Comparison of ENCODE assay signal across 18 mouse cellular contexts in genomic region chr16:10297696-10298644, GRCm38 (mm10). TPM values are rescaled to one million over a fixed set of nuclear protein-coding genes. Genes with fewer than 3 reads are reported as not detected.
DNase-seq lines count a peak whose midpoint lies in the region; ATAC-seq and TF ChIP-seq lines count a peak whose summit lies in the region.
"Had no signal": no experiment of that assay in that cellular context is flagged by ENCODE, and none has a peak within 500 bp of the region (broad histone marks: within the 10 kb centered on the region; RNA-seq: fewer than 3 reads in every experiment).

No protein-coding gene starts in this region.

- no peaks in the 10 kb centered on the region for H3K27me3 ChIP-seq in embryonic facial prominence, embryonic 13.5 days
- no peaks in the 10 kb centered on the region; the same call in 1 of the 2 replicates for H3K27me3 ChIP-seq in embryonic facial prominence, embryonic 10.5 days (replicated peaks; ENCODE audit: low read depth, poor library complexity, severe bottlenecking)
- no peaks in the 10 kb centered on the region for H3K27me3 ChIP-seq in hindbrain, postnatal 0 days (ENCODE audit: insufficient read depth, low read length)
- no peaks in the 10 kb centered on the region for H3K27me3 ChIP-seq in hindbrain, embryonic 10.5 days (ENCODE audit: insufficient read depth, poor library complexity, severe bottlenecking)
- H3K27me3 ChIP-seq in midbrain, postnatal 0 days (ENCODE audit: insufficient read depth, low read length): no peaks in the 10 kb centered on the region
- no peaks in the 10 kb centered on the region for H3K27me3 ChIP-seq in midbrain, embryonic 15.5 days (replicated peaks)
- H3K27me3 ChIP-seq: embryonic facial prominence, embryonic 15.5 days; forebrain, embryonic 13.5 days; neural tube, embryonic 12.5 days had no signal

- no peak overlapping the region for H3K27ac ChIP-seq in embryonic facial prominence, embryonic 13.5 days
- H3K27ac ChIP-seq in embryonic facial prominence, embryonic 10.5 days (replicated peaks): no peak overlapping the region
- peak overlapping the region; percentile 20; the same call in 1 of the 2 replicates for H3K27ac ChIP-seq in hindbrain, postnatal 0 days
- no peak overlapping the region for H3K27ac ChIP-seq in hindbrain, embryonic 10.5 days
- H3K27ac ChIP-seq in midbrain, postnatal 0 days (ENCODE audit: low read depth, low read length): no peak overlapping the region
- no peak overlapping the region for H3K27ac ChIP-seq in midbrain, embryonic 15.5 days
- H3K27ac ChIP-seq: embryonic facial prominence, embryonic 15.5 days; forebrain, embryonic 13.5 days; kidney, postnatal 0 days; liver, embryonic 14.5 days; neural tube, embryonic 12.5 days had no signal

- H3K36me3 ChIP-seq in embryonic facial prominence, embryonic 13.5 days: no peaks in the 10 kb centered on the region
- no peaks in the 10 kb centered on the region for H3K36me3 ChIP-seq in embryonic facial prominence, embryonic 10.5 days (replicated peaks)
- no peaks in the 10 kb centered on the region for H3K36me3 ChIP-seq in hindbrain, postnatal 0 days (ENCODE audit: insufficient read depth, low read length)
- H3K36me3 ChIP-seq in hindbrain, embryonic 10.5 days: no peaks in the 10 kb centered on the region
- H3K36me3 ChIP-seq in midbrain, postnatal 0 days (ENCODE audit: insufficient read depth, low read length): no peaks in the 10 kb centered on the region
- H3K36me3 ChIP-seq in midbrain, embryonic 15.5 days (replicated peaks): no peaks in the 10 kb centered on the region
- H3K36me3 ChIP-seq: embryonic facial prominence, embryonic 15.5 days; G1E; neural tube, embryonic 12.5 days had no signal

- no peak overlapping the region for H3K4me3 ChIP-seq in embryonic facial prominence, embryonic 13.5 days
- no peak overlapping the region for H3K4me3 ChIP-seq in embryonic facial prominence, embryonic 10.5 days
- H3K4me3 ChIP-seq in hindbrain, postnatal 0 days (ENCODE audit: low read length): no peak overlapping the region
- no peak overlapping the region for H3K4me3 ChIP-seq in hindbrain, embryonic 10.5 days
- no peak overlapping the region for H3K4me3 ChIP-seq in midbrain, postnatal 0 days (ENCODE audit: low read depth, low read length)
- H3K4me3 ChIP-seq in midbrain, embryonic 15.5 days: no peak overlapping the region
- H3K4me3 ChIP-seq: embryonic facial prominence, embryonic 15.5 days; forebrain, embryonic 13.5 days; neural tube, embryonic 12.5 days had no signal

- no peak for DNase-seq in embryonic facial prominence, embryonic 10.5 days (ENCODE audit: low spot score)
- peak; percentile 36 for DNase-seq in hindbrain, postnatal 0 days (ENCODE audit: low spot score)
- DNase-seq in hindbrain, embryonic 10.5 days (ENCODE audit: low spot score): no peak
- peak; percentile 34 for DNase-seq in midbrain, postnatal 0 days (ENCODE audit: low spot score)
- DNase-seq in thymus, postnatal 25 days: no peak
- no peak for DNase-seq in urinary bladder, postnatal 14 days (ENCODE audit: low spot score)
- DNase-seq: adrenal gland, postnatal 25 days; layer of hippocampus, postnatal 36 days; midbrain, embryonic 14.5 days; thymus, postnatal 14 days had no signal

- ATAC-seq in embryonic facial prominence, embryonic 13.5 days (ENCODE audit: insufficient number of reproducible peaks, insufficient read depth, low FRiP score, low TSS enrichment, low read depth): peak; percentile 44; the same call in 1 of the 2 replicates
- ATAC-seq in hindbrain, postnatal 0 days: peak; percentile 84
- ATAC-seq in midbrain, postnatal 0 days (ENCODE audit: low FRiP score): no peak
- no peak for ATAC-seq in midbrain, embryonic 15.5 days (replicated peaks)
- ATAC-seq: forebrain, embryonic 13.5 days had no signal

- H3K4me2 ChIP-seq in embryonic facial prominence, embryonic 13.5 days: no peak overlapping the region
- no peak overlapping the region for H3K4me2 ChIP-seq in hindbrain, postnatal 0 days (ENCODE audit: low read depth, low read length)
- H3K4me2 ChIP-seq in midbrain, postnatal 0 days (ENCODE audit: low read depth, low read length, poor library complexity, severe bottlenecking): no peak overlapping the region
- H3K4me2 ChIP-seq in midbrain, embryonic 15.5 days: no peak overlapping the region
- H3K4me2 ChIP-seq: embryonic facial prominence, embryonic 15.5 days; forebrain, embryonic 13.5 days; neural tube, embryonic 12.5 days had no signal

- no peak for TF ChIP-seq CTCF in hindbrain, postnatal 0 days (IDR thresholded peaks at IDR 0.05; ENCODE audit: low read depth)
- TF ChIP-seq CTCF in midbrain, postnatal 0 days (IDR thresholded peaks at IDR 0.05): no peak

- H3K9ac ChIP-seq in embryonic facial prominence, embryonic 13.5 days: no peak overlapping the region
- H3K9ac ChIP-seq in hindbrain, postnatal 0 days (replicated peaks; ENCODE audit: low read length): no peak overlapping the region
- H3K9ac ChIP-seq in midbrain, postnatal 0 days (replicated peaks; ENCODE audit: low read length, poor library complexity, severe bottlenecking): no peak overlapping the region
- H3K9ac ChIP-seq in midbrain, embryonic 15.5 days: no peak overlapping the region
- H3K9ac ChIP-seq: embryonic facial prominence, embryonic 15.5 days; forebrain, embryonic 13.5 days; liver, embryonic 14.5 days; neural tube, embryonic 12.5 days had no signal

- no peaks in the 10 kb centered on the region; the same call in 1 of the 2 replicates for H3K4me1 ChIP-seq in embryonic facial prominence, embryonic 13.5 days
- peaks cover 12% of the 10 kb centered on the region for H3K4me1 ChIP-seq in embryonic facial prominence, embryonic 10.5 days
- no peaks in the 10 kb centered on the region for H3K4me1 ChIP-seq in hindbrain, postnatal 0 days (ENCODE audit: insufficient read depth, low read length)
- H3K4me1 ChIP-seq in hindbrain, embryonic 10.5 days (replicated peaks): no peaks in the 10 kb centered on the region
- H3K4me1 ChIP-seq in midbrain, postnatal 0 days (ENCODE audit: insufficient read depth, low read length): no peaks in the 10 kb centered on the region
- no peaks in the 10 kb centered on the region for H3K4me1 ChIP-seq in midbrain, embryonic 15.5 days
- H3K4me1 ChIP-seq: embryonic facial prominence, embryonic 15.5 days; forebrain, embryonic 13.5 days; neural tube, embryonic 12.5 days had no signal

- H3K9me3 ChIP-seq in embryonic facial prominence, embryonic 13.5 days: no peaks in the 10 kb centered on the region
- H3K9me3 ChIP-seq in embryonic facial prominence, embryonic 10.5 days: no peaks in the 10 kb centered on the region
- no peaks in the 10 kb centered on the region for H3K9me3 ChIP-seq in hindbrain, postnatal 0 days (ENCODE audit: low read length)
- H3K9me3 ChIP-seq in hindbrain, embryonic 10.5 days: no peaks in the 10 kb centered on the region
- no peaks in the 10 kb centered on the region for H3K9me3 ChIP-seq in midbrain, postnatal 0 days (ENCODE audit: low read length)
- H3K9me3 ChIP-seq in midbrain, embryonic 15.5 days: no peaks in the 10 kb centered on the region
- H3K9me3 ChIP-seq: embryonic facial prominence, embryonic 15.5 days; forebrain, embryonic 13.5 days; G1E; neural tube, embryonic 12.5 days had no signal

- 85% methylated on average over 10 of the region's 10 CpGs for WGBS in embryonic facial prominence, embryonic 13.5 days
- WGBS in embryonic facial prominence, embryonic 10.5 days: 86% methylated on average over 10 of the region's 10 CpGs
- WGBS in hindbrain, postnatal 0 days: 57% methylated on average over 10 of the region's 10 CpGs
- WGBS in hindbrain, embryonic 10.5 days: 88% methylated on average over 10 of the region's 10 CpGs
- WGBS in midbrain, postnatal 0 days: 84% methylated on average over 10 of the region's 10 CpGs
- 82% methylated on average over 10 of the region's 10 CpGs for WGBS in midbrain, embryonic 15.5 days

RNA-seq across cellular contexts. Expression of gene Emp2, which starts 15.8 kb away (rescaled TPM):
- 30.7 and 32.6 TPM in 2 replicates for polyA plus RNA-seq in embryonic facial prominence, embryonic 13.5 days (2015; fragmentation: Nextera tagmentation; extraction: Ambion mirVana)
- polyA plus RNA-seq in embryonic facial prominence, embryonic 10.5 days (2016; fragmentation: Nextera tagmentation; extraction: Ambion mirVana): 2.1 and 3.2 TPM in 2 replicates
- 25.3 and 26.6 TPM in 2 replicates for total RNA-seq in hindbrain, postnatal 0 days (2014; rRNA removed)
- polyA plus RNA-seq in hindbrain, postnatal 0 days (2015; fragmentation: Nextera tagmentation; extraction: Ambion mirVana): 30.7 and 32.0 TPM in 2 replicates
- polyA plus RNA-seq in hindbrain, embryonic 10.5 days (2016; fragmentation: Nextera tagmentation; extraction: Ambion mirVana): 3.2 and 3.6 TPM in 2 replicates
- 18.0 and 18.9 TPM in 2 replicates for total RNA-seq in midbrain, postnatal 0 days (2014; rRNA removed)
- polyA plus RNA-seq in midbrain, postnatal 0 days (2015; fragmentation: Nextera tagmentation; extraction: Ambion mirVana): 21.3 and 21.9 TPM in 2 replicates
- 10.7 and 11.0 TPM in 2 replicates for polyA plus RNA-seq in midbrain, embryonic 15.5 days (2015; fragmentation: Nextera tagmentation; extraction: Ambion mirVana)
- polyA plus RNA-seq: G1E had no signal

Comparison
In these comparisons a context has a peak if more than half of its experiments do, and no peak if none do; other contexts are left out.
1. DNase-seq: peak in hindbrain, postnatal 0 days (single experiment) and midbrain, postnatal 0 days (single experiment); none in embryonic facial prominence, embryonic 10.5 days (single experiment), hindbrain, embryonic 10.5 days (single experiment), thymus, postnatal 25 days (single experiment) and urinary bladder, postnatal 14 days (single experiment).
2. ATAC-seq: peak in embryonic facial prominence, embryonic 13.5 days (single experiment) and hindbrain, postnatal 0 days (single experiment); none in midbrain, postnatal 0 days (single experiment) and midbrain, embryonic 15.5 days (single experiment).